Mouse (Mus musculus) bone marrow macrophage, adult 2 months (primary cell): ENCODE data around the gene Micall1. TPM values are rescaled to one million over a fixed set of nuclear protein-coding genes. Genes with fewer than 3 reads are reported as not detected.

Experiments used
- H3K27ac ChIP-seq: 2 replicates; pipeline ENCODE4 v1.5.1; 2012; ENCODE audit warnings: low read depth, low read length; ENCODE audit not compliant: insufficient read depth
- H3K4me1 ChIP-seq: 2 replicates; pipeline ENCODE4 v1.6.1; 2012; ENCODE audit warnings: low read length; ENCODE audit not compliant: control insufficient read depth, insufficient read depth
- H3K4me3 ChIP-seq: 2 replicates; pipeline ENCODE4 v1.5.1; 2012; ENCODE audit warnings: mild to moderate bottlenecking, low read length, moderate library complexity; ENCODE audit not compliant: insufficient read depth
- CTCF ChIP-seq: IDR thresholded peaks from 2 replicates; pipeline ENCODE4 v1.5.1; 2012; ENCODE audit warnings: low read depth, mild to moderate bottlenecking, low read length, moderate library complexity
- POLR2A ChIP-seq: IDR thresholded peaks from 2 replicates; pipeline ENCODE4 v1.6.1; 2012; ENCODE audit warnings: mild to moderate bottlenecking, low read depth, low read length, borderline replicate concordance
- polyA plus RNA-seq: library from polyadenylated mRNA; stranded (reverse); fragments of >200 nt; gene quantifications from 2 replicates; pipeline ENCODE4 v1.2.4, GENCODE M21; 2012; ENCODE audit not compliant: missing spikeins, insufficient read depth, insufficient read length

Micall1 gene
- polyA plus RNA-seq, 1 experiment = 16.2 TPM

- peak overlapping the region; percentile 95 for H3K4me3 ChIP-seq
- H3K27ac ChIP-seq = peak overlapping the region; percentile 58
- H3K4me1 ChIP-seq = peaks cover 26% of the 10 kb centered on the region
- TF ChIP-seq POLR2A = no peak
- TF ChIP-seq CTCF = no peak
These were observed 730 bp downstream of the Micall1 start for GRCm38 (mm10) chr15:79109321-79109934.

GRCm38 (mm10) chr15:79110031-79110430, 1.3 kb downstream of the Micall1 start:
- H3K4me1 ChIP-seq = peaks cover 26% of the 10 kb centered on the region
- TF ChIP-seq CTCF (no peak), POLR2A (no peak)
- peak overlapping the region; percentile 95 for H3K4me3 ChIP-seq
- H3K27ac ChIP-seq = no peak overlapping the region

GRCm38 (mm10) chr15:79110528-79110927, 1.8 kb downstream of the Micall1 start:
- H3K4me3 ChIP-seq = no peak overlapping the region; the same call in 1 of the 2 replicates
- no peak for TF ChIP-seq POLR2A
- TF ChIP-seq CTCF = no peak

GRCm38 (mm10) chr15:79111774-79112173, 3.1 kb downstream of the Micall1 start:
- H3K4me3 ChIP-seq = no peak overlapping the region
- no peak overlapping the region for H3K27ac ChIP-seq
- TF ChIP-seq POLR2A (no peak), CTCF (no peak)
- peaks cover 26% of the 10 kb centered on the region for H3K4me1 ChIP-seq

More at GRCm38 (mm10) chr15:79110528-79110927, 1.8 kb downstream of the Micall1 start:
- Histone ChIP-seq H3K4me1 (peaks cover 26% of the 10 kb centered on the region), H3K27ac (no peak overlapping the region)

- H3K4me3 ChIP-seq = no peak overlapping the region
- H3K4me1 ChIP-seq = peaks cover 10% of the 10 kb centered on the region
- no peak overlapping the region for H3K27ac ChIP-seq
- TF ChIP-seq POLR2A (no peak), CTCF (no peak)
These were observed 6.6 kb downstream of the Micall1 start for GRCm38 (mm10) chr15:79115276-79115675.

DNA sequence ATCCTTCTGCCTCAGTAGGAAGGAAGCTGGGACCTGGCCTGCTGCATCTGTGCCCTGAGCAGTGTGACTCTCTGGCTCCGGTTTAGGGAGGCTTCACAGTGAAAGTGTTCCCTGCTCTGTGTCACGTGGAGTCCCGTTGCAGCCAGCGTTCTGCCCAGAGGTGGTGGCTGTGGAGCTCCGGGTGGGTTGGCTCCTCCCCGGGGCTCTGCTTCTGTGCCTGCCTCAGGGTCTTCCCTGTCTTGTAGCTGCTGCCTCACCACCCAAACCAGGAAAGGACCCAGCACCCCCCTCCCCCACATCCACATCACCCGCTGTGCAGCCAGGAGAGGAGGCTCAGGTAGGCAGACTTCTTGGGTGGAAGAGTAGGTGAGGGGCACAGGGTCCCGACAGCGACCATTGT, 10.8 kb downstream of the Micall1 start:
- no peak overlapping the region for H3K27ac ChIP-seq
- no peak overlapping the region for H3K4me3 ChIP-seq
- TF ChIP-seq CTCF (no peak), POLR2A (no peak)
- H3K4me1 ChIP-seq = no peaks in the 10 kb centered on the region

- H3K27ac ChIP-seq = no peak overlapping the region
- H3K4me3 ChIP-seq = no peak overlapping the region
- H3K4me1 ChIP-seq = no peaks in the 10 kb centered on the region
- TF ChIP-seq CTCF (no peak), POLR2A (no peak)
These were observed 13.4 kb downstream of the Micall1 start for GRCm38 (mm10) chr15:79122119-79122518.

DNA sequence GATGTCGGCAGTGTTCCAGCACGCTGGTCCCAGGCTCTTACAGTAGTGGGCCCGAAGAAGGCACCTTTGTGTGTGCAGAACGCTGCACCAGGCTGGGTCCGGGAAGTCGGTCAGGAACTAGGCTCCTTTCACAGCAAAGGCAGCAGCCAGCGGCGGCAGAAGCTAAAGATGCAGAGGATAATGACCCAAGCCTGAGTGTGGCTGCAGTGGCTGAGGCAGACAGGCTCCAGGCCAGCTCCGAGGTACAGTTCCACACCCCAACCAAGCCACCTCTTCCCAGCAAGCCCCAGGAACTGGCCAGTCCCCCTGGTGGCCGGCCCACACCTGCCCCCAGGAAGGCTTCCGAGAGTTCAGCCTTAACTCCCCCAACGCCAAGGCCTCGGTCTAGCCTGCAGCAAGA, 13.8 kb downstream of the Micall1 start:
- no peak overlapping the region for H3K4me3 ChIP-seq
- H3K27ac ChIP-seq = no peak overlapping the region
- H3K4me1 ChIP-seq = no peaks in the 10 kb centered on the region
- TF ChIP-seq CTCF (no peak), POLR2A (no peak)

DNA sequence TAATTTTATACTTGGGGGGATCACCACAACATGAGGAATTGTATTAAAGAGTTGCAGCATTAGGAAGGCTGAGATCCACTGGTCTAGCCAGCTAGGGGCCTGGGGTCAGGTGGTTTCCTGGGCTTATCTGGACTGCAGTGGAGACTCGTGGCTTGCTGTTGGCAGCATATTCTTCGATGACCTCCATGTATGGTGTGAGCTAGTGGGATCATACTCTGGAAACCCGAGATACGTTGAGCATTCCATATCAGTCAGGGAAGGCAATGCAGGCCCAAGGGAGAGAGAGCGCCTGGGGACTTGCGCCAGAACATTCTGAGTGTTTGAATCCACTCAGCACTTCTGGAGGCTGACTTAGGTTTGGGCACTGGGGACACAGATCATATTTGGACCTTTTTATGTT, 15.1 kb downstream of the Micall1 start:
- Histone ChIP-seq H3K4me1 (no peaks in the 10 kb centered on the region), H3K27ac (no peak overlapping the region), H3K4me3 (no peak overlapping the region)
- TF ChIP-seq CTCF (no peak), POLR2A (no peak)

DNA sequence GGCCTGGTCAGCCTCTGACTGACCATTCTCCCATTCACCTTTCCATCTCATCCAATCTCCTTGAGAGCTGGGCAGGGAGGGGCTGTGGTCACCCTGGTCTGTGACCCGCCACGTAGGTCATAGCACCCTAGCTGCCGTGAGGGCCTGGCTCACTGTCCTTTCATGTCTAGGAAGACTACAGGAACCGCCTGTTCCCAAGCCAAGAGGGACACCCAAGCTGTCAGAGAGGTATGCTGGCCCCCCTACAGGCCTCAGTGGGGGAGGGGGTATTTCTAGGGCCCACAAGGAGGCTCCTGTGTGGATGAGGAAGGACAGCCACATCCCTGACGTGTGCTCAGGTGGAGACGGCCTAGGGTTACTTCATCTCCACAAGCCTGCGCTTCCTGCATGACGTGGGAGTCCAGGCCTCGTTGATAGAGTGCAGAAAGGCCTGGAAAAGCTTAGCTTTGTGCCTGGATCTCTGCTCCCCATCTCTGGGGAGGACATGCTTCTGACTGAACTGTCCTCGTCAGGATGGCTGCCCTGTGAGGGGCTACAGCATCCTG, 15.7 kb downstream of the Micall1 start:
- Histone ChIP-seq H3K4me1 (no peaks in the 10 kb centered on the region), H3K4me3 (no peak overlapping the region), H3K27ac (no peak overlapping the region)
- TF ChIP-seq POLR2A = no peak
- TF ChIP-seq CTCF = no peak
